Mouse (Mus musculus): ENCODE measurements around the gene Gm525.
"Not testable (repeated sequence)": the region's sequence is repeated elsewhere in the genome, so short reads cannot be mapped to it uniquely, and the experiment has no call there.

Gm525 gene

DNA sequence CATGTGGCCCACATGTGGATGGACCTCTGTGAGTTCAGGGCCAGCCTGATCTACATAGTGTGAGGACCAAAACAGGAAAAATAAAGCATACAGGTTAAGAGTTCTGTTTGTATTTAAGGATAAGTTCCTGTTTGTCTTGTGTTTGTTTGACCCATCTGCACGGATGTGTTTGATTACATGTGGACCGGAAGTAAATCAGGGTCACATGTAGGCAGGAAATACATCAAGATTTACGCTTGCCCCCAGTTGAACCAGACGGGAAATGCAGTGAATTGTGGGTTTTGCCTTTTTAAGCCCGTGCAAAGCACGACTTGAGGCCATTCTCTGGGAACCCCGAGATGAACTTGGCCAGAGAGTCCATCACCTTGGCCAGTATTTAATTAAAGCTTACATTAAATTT lies 12.3 kb upstream of the Gm525 start:
- DNase-seq (ENCODE audit: low read depth, low spot score), result no peak

DNA sequence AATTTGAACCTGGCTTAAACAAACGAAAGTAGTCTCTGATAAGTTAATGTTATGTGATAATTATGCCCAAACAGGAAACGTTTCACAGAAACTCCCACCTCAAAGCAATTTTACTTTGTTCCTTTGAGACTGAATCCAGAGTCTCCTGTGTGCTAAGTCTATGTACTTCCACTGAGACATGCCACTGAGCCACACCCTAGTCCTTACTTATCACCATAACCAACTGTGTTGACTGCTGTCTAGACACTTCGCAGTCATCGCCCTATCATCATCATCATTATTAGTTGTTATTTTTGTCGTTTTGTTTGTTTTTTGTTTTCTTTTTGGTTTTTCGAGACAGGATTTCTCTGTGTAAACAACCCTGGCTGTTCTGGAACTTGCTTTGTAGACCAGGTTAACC lies 9.3 kb upstream of the Gm525 start:
- DNase-seq (ENCODE audit: low read depth, low spot score), result no peak

DNA sequence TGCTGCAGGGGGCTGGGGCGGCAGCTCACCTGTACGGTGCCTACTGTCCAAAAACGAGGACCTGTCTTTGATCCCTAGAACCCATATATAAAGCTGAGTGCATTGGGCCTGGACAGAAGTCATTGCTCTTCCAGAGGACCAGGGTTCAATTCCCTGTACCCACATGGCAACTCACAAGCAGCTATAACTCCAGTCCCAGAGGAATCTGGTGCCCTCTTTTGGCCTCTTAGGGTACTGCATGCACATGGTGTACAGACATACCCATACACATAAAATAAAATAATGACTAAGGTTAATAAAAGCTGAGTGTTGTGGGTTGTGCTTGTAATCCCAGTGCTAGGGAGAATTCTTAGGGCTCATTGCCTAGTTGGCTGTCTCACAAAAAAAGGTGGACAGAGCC lies 8.3 kb upstream of the Gm525 start:
- DNase-seq (ENCODE audit: low read depth, low spot score), result no peak

DNA sequence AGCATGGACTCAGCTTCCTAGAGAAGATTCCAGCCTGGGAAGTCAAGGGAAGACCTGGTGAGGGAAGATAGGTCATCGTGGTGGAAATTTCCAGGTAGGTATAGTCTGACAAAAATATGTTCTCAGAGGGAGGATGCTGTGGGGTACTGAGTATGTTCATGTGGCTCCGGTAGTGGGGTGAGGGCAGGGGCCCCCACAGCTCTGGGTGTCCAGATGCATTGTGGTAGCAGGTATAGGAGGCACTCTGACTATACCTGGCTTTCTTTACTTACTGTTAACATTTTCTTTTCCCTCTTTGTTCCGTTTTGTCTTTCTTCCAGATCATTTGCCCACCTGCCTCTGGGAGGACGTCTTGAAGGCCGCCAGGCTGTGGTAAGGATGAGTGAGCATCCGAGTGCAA lies 7.5 kb upstream of the Gm525 start:
- DNase-seq (ENCODE audit: low read depth, low spot score), result no peak

DNA sequence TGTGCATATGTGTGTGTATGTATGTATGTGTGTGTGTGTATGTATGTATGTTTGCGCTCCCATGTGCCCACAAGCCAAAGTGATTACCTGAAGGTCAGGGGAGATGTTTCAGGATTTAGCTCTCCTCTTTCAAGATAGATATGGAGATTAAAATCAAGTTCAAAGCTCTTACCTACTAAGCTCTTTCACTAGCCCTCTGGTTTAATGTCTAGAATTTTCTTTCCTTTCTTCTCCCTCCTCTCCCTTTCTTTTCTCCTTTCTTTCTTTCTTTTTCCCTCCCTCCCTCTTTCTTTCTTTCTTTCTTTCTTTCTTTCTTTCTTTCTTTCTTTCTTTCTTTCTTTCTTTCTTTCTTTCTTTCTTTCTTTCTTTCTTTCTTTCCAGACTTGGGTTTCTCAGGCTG lies 6.9 kb upstream of the Gm525 start, which contains the start of gene Dgke:
Gene Dgke (minus strand): TSS at position 101 of the 400 bp plus-strand sequence.
- no peak for DNase-seq (ENCODE audit: low read depth, low spot score)

DNA sequence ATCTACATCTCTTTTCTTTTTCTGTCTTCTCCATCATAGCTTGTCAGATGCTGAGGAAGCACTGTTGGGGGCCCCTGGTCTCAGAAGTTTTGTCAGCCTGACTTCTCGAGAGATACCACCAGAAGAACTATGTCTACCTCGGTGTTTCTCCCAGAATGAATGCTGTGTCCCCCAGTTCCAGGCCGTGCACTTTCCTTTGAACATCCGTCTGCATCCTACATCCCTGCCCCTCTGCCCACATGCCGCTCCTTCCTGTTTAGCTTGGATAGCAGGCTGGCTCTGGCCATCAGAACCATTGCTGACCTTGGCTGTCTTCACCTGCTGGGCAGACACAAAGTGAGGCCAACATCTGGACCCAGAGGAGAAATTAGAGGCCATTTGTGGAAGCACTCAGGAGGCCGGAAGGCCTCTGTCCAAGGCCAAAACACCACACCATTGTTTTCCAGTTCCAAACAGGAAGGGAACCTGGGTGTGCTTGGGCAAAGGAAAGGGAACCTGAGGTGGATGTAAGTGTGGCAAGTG lies 6.3 kb upstream of the Gm525 start:
- DNase-seq (ENCODE audit: low read depth, low spot score), result no peak

DNA sequence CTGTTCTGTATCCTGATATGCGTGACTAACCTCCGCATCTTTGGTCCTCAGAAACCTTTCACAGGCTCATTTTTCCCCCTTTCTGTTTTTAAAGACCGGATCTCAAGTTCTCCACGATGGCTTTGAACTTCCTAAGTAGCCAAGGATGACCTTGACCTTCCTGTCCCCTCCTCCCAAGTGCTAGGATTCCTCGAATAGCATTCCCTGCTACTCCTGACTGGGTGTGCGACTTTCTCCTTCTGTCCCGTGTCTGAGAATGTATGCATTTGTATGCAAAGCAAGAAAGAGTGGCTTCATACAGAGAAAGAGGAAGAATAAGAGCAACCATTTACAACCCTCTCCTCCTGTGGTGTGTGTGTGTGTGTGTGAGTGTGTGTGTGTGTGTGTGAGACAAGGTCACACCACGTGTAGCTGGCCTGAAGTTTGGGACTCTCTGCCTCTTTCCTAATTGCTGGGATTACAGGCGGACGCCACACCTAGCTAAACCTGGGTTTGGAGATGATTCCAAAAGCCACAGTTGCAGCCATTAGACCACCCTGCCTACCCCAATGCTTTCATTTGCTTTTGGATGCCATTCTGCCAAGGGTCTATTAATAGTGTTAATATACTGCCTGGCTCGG lies 5.7 kb upstream of the Gm525 start:
- DNase-seq (ENCODE audit: low read depth, low spot score), result no peak

DNA sequence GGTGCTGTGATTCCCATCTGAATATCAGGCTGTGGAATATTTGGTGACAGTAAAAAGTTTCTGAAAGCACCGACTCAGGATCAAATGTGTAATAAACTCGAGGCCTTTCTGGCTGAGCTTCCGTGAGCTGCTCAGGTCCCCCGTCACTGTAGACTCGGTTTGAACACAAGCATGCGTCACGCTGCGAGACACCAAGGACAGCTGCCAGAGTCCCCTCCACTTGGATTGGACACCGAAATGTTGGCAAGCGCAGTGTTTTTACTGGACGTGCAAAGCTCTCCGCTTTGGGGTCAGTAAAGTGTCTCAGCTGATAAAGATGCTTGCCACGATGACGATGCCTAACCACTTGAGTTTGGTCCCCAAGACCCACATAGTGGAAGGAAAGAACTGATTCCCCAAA lies 5.0 kb upstream of the Gm525 start:
- DNase-seq (ENCODE audit: low read depth, low spot score), result no peak

DNA sequence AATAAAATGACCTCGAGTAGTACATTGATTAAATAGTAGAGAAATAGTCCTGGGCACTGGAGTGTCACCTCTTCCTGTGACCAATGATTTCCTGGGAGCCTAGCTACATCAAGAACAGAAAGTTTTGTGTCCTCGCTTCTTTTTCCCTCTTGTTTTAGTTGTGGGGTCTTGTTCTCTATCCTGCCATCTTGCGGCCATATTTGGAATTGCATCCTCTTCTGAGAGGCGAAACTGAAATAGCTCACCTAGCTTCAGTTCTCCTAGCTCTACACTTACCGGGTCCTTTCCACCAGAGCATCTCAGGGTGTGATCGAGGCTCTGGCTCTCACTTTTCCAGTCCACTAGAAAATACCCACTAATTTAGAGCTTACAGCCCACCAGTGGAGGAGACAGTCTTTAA lies 4.3 kb upstream of the Gm525 start:
- peak; percentile 43 for DNase-seq (ENCODE audit: low read depth, low spot score)

DNA sequence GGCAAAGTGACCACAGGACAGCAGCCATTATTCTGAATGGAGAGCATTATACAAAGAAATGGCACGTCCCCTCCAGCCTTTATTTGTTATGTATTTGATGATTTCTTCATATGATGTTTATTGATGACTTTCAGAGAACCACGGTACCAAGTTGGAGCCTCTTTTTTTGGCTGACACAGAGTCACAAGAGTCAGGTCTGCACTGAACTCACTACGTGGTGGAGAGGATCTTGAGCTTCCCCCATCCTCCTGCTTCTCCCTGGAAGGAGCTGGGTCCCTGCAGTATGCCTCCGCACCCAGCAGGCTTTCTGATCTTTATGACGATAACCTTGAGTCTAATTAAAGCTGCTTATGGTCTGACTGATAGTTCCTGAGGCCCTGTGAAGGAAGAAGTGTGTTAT lies 2.1 kb upstream of the Gm525 start:
- DNase-seq (ENCODE audit: low read depth, low spot score), result no peak

DNA sequence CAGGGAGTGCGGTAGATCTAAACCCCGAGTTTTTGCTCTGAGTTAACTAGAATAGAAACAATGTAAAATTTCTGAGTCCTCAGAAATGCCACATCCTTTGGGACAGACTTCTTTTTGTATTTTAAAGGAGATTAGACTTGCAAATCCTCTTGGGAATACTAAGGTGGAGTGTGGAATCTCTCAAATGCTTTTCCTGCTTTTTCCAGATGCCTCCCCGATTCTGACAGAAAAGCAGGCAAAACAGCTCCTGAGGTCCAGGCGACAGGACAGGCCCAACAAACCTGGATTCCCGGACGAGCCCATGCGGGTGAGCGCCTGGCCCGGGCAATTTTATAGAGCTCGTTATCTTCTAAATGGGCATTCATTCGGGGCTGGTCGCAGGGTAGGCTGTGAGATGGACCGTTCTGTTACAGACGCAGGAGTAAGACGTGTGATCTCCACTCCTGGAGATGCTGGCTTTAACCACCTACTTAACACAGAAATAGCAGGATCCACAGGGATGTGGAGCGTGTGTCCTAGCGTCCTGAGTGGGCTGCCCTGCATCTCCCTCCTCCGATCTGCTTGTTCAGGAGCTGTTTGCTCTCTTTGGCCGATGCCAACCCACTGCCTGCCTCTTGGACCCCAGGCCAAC lies 1.3 kb downstream of the Gm525 start:
- DNase-seq (ENCODE audit: low read depth, low spot score), result no peak

DNA sequence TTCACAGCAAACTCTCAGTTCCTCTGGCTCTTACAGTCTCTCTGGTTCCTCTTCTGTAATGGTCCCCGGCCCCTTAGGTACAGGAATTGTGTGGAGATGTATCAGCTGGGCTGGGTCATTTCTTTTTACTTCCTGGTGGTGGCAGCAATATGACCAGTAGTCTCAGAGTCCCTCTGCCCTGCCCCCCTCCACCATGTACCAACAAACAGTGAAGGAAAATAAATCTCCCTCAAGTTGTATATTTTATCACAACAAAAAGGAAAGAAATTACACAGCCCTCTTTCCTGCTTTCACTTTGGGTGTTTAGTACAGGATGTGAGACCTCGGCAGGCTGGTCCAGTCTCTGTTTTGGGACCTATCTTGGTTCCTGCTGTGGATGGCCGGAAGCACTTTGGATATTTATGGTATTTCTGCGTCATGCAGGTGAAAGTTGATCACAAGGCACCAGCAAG lies 2.8 kb downstream of the Gm525 start:
- no peak for DNase-seq (ENCODE audit: low read depth, low spot score)

DNA sequence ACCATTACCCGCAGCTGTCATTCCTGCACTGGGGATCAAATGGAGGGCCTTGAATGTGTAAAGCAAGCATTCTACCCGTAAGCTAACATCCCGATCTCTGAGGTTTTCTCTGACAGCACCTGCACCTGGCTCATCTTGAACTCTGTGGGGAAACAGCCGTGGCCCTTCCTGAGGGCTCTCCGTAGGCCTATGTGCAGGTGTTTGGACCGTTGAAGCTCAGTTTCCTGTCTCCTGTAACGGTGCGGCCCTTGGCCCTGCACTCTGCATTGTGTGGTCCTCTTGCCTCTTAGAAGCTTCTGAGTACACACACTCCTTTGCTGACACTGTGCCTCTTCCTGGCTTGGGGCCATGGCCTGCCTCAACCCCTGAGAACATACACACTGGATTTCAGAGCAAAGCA lies 4.0 kb downstream of the Gm525 start:
- DNase-seq (ENCODE audit: low read depth, low spot score), result no peak

DNA sequence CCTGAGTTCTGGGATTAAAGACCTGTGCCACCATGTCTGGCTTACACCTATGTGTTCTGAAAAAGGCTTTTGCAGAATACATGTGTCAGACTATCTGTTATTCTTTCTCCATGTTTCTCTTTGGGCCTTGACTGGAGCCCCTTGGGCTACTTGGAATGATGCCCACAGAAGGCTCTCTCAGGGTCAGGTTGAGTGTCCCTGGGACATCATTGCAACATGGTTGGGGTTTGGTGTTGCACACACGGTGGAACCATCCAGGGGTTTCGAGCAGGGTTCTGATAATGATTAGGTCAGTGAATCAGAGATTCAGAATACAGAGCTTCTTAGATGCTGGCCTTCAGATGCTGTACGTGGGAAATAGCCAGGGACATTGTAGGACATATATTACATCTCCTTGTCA lies 4.7 kb downstream of the Gm525 start:
- no peak for DNase-seq (ENCODE audit: low read depth, low spot score)

DNA sequence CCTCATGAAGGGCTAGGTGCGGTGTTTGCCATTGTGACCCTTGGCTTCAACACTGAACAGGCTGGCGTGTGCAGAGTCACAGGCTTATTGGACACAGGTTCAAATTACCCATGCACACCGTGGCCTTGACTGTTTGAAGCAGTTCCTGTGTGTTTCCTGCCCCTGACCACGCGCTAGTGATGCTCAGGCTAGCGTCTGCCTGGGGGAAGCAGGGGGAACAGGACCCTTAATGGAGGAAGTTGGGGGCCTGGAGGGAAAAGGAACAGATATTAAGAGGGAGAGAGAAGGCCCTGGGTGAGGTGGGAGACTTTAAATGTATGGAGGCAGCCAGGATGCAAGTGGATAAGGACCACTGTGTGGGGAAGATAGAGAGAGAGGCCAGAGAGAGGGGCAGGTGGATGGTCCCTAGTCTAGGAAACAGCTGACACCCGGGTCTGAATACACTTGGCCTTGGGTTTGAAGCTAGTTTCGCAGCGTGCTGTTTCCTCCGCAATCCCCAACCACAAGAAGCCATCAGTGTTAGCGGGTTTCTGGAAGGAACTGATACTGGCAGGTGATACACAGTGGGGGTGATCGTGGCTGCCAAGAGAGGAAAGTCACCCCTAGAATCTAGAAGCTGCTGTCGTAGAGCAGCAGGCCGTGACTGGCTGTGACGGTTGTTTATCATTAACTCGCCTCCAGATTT lies 5.5 kb downstream of the Gm525 start:
- no peak for DNase-seq (ENCODE audit: low read depth, low spot score)

DNA sequence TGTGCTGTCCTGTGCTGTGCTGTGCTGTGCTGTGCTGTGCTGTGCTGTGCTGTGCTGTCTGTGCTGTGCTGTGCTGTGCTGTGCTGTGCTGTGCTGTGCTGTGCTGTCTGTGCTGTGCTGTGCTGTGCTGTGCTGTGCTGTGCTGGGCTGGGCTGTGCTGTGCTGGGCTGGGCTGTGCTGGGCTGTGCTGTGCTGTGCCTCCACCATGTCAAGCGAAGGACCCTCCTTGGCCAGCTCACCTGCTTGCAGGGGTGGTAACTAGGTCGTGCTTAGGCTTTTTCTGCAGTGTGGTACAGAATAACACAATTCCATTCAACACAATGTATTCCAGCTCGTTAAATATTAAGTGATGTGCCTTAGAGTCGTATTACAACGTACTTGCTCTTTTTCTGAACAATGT lies 8.3 kb downstream of the Gm525 start:
- DNase-seq (ENCODE audit: low read depth, low spot score), result not testable (repeated sequence)

DNA sequence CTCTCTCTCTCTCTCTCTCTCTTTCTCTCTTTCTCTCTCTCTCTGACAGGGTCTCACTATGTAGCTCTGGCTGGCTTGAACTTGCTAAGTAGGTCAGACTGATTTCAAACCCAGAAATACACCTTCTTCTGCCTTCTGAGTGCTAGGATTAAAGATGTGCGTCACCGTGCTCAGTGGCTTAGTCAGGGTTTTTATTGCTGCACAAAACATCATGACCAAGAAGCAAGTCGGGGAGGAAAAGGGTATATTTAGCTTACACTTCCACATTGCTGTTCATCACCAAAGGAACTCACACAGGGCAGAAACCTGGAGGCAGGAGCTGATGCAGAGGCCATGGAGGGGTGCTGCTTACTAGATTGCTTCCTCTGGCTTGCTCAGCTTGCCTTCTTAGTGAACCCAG lies 9.1 kb downstream of the Gm525 start:
- DNase-seq (ENCODE audit: low read depth, low spot score), result not testable (repeated sequence)

DNA sequence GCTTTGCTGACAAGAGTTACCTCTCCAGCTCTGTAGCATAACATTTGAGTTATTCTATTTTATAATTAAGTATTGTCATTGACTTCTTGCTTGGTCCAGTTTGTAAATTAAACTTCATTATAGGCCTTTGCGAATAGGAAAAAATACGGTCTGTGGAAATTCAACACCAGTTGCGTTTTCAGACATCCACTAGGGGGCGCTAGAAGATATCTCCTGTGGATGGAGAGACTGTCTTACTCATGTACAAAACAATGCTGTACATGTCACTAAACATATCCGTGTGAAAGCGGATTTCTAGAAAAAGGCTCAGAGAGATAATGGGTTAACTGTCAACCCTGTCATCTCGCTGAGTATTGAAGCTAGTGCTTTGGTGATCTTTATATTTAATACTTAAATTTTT lies 11.0 kb downstream of the Gm525 start:
- peak; percentile 33 for DNase-seq (ENCODE audit: low read depth, low spot score)

DNA sequence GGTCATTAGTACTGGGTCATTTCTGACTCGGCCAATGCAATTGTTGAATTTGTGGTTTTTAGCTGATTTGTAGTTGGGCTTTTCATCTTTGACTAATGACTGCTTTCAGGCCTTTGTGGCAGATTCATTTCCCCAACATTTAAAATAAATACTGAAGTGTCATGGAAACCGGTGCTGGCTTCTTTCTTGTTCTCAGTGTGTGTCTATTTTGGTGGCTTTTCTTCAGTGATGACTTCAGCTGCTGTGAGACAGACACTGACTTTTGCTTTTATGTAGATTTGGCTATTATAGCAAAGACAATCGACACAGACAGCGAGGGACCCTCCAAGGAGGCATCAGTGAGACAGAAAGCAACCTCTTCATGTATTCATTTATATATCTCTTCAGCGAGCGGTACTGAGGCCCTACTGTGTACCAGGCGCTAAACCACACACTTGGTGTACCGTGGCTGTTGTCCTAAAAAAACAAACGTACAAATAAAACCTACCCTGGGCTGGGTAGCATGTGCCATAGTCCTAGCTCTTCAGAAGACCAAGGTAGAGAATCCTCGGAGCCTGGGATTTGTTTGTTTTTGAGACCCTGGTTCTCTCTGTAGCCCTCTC lies 12.7 kb downstream of the Gm525 start:
- no peak for DNase-seq (ENCODE audit: low read depth, low spot score)

DNA sequence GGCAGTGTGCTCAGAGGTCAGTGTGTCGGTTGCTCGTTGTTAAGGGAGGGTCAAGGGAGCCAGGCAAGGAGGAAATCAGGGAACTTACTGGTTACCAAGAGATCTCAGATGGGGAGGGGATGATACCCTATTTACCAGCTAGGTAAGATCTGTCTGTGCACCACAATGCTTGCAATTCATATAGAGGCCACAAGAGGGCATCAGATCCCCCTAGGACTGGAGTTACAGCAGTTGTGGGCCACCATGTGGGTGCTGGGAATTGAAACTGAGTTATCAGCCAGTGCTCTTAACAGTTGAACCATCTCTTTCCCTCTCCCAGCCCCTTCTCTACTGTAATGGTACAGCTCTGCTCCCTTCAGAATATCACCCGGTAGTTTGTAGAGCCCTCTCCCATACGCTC lies 15.1 kb downstream of the Gm525 start:
- no peak for DNase-seq (ENCODE audit: low read depth, low spot score)

DNA sequence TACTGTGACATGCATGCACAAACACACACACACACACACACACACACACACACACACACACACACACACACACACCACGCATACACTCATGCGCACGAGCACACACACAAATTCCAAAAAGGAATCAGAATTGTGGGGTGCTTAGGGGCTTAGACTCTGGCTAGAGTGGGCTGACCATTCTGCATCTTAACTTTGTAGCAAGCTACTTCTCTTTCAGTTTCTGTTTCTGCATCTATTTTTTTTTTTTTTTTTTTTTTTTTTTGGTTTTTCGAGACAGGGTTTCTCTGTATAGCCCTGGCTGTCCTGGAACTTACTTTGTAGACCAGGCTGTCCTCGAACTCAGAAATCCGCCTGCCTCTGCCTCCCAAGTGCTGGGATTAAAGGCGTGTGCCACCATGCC lies 16.7 kb downstream of the Gm525 start:
- DNase-seq (ENCODE audit: low read depth, low spot score), result not testable (repeated sequence)

DNA sequence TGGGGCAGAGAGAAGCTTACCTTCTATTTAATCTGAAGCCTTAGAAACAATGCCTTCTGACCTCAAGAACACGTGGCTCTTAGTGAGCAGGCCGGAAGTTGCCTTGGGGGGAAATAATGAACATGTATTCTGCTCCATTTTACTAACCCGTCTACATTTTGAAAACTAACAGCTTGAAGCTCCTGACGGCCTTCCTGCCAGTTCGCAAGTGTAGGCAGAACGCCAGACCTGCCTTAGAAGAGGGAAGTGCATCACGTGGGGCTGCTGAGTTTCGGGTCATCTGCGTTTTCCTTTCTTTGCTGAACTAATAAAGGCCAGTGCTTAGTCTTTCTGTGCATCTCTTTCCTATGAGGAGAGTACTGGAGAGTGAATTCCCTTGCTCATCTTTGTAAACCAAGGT lies 19.1 kb downstream of the Gm525 start:
- DNase-seq (ENCODE audit: low read depth, low spot score), result no peak

DNA sequence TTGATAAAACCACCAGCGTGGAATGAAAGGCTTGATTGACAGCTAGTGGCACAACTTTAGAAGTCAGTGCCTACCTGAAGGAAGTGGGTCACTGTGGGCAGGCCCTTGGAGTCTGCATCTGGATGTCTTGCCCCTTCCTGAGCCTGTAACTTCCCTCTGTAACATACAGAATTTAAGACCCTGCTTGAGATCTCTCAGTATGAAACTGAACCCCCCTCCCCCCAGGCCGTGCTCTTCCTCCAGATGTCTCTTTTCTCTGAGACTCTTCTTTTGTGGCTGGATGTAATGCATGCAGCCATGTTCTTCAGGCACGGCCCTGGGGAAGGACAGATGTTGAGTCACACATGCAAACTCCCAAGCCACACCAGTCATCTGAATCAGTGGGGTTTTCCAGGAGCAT lies 21.7 kb downstream of the Gm525 start:
- DNase-seq (ENCODE audit: low read depth, low spot score), result no peak

All from retina, adult 2 months (tissue).